Mouse (Mus musculus) kidney, postnatal 0 days (tissue): ENCODE measurements at regions not wholly inside any gene's neighbourhood (a gene's known extent, or its start where the extent isn't known, plus 50 kb on each side); places are given as distances from the start of the nearest gene placed in this dataset.

Source experiments
- ATAC-seq: fragments of 200-750 bp; cut with Nextera tagmentation; replicated peaks from 2 replicates; pipeline ENCODE4 v1.8.0; 2017; ENCODE audit warnings: low read depth, moderate number of reproducible peaks, moderate TSS enrichment, moderate library complexity; ENCODE audit not compliant: low FRiP score
- DNase-seq: peaks from one replicate; pipeline ENCODE4 v3.0.0-alpha.2; 2016; ENCODE audit warnings: low spot score
- H3K27ac ChIP-seq: fragments of 300-500 bp; sonication (generic); 2 replicates; pipeline ENCODE4 v1.5.1; 2014; ENCODE audit warnings: mild to moderate bottlenecking
- H3K27me3 ChIP-seq: fragments of 300-500 bp; sonication (generic); 2 replicates; pipeline ENCODE4 v1.6.1; 2014; ENCODE audit warnings: low read length, mixed read lengths; ENCODE audit not compliant: insufficient read depth
- H3K36me3 ChIP-seq: fragments of 300-500 bp; sonication (generic); 2 replicates; pipeline ENCODE4 v1.6.1; 2014; ENCODE audit warnings: low read length, mixed read lengths; ENCODE audit not compliant: insufficient read depth
- H3K4me1 ChIP-seq: fragments of 300-500 bp; sonication (generic); replicated peaks from 2 replicates; pipeline ENCODE4 v1.6.1; 2014; ENCODE audit warnings: antibody characterized with exemption, low read length, mixed read lengths; ENCODE audit not compliant: insufficient read depth
- H3K4me2 ChIP-seq: fragments of 300-500 bp; sonication (generic); 2 replicates; pipeline ENCODE4 v1.6.1; 2014; ENCODE audit warnings: mild to moderate bottlenecking, low read length, moderate library complexity, mixed read lengths
- H3K4me3 ChIP-seq: fragments of 300-500 bp; sonication (generic); replicated peaks from 2 replicates; pipeline ENCODE4 v1.5.1; 2014; ENCODE audit warnings: low read depth, low read length
- H3K9ac ChIP-seq: fragments of 300-500 bp; sonication (generic); 2 replicates; pipeline ENCODE4 v1.6.1; 2014; ENCODE audit warnings: low read depth, low read length
- H3K9me3 ChIP-seq: fragments of 300-500 bp; sonication (generic); replicated peaks from 2 replicates; pipeline ENCODE4 v1.6.1; 2016; ENCODE audit warnings: low read length, inconsistent platforms, mixed read lengths
- CTCF ChIP-seq: IDR thresholded peaks from 2 replicates; pipeline ENCODE4 v1.5.1; 2016; ENCODE audit warnings: antibody characterized with exemption, low read depth, mild to moderate bottlenecking, moderate library complexity
- WGBS: fragments of 180-500 bp; shearing (Covaris S2); extraction: QIAGEN DNeasy Blood & Tissue Kit; methylation state at CpG from one replicate; pipeline ENCODE4 v1.1.7; 2014; 5-methylcytosine and 5-hydroxymethylcytosine counted together

DNA sequence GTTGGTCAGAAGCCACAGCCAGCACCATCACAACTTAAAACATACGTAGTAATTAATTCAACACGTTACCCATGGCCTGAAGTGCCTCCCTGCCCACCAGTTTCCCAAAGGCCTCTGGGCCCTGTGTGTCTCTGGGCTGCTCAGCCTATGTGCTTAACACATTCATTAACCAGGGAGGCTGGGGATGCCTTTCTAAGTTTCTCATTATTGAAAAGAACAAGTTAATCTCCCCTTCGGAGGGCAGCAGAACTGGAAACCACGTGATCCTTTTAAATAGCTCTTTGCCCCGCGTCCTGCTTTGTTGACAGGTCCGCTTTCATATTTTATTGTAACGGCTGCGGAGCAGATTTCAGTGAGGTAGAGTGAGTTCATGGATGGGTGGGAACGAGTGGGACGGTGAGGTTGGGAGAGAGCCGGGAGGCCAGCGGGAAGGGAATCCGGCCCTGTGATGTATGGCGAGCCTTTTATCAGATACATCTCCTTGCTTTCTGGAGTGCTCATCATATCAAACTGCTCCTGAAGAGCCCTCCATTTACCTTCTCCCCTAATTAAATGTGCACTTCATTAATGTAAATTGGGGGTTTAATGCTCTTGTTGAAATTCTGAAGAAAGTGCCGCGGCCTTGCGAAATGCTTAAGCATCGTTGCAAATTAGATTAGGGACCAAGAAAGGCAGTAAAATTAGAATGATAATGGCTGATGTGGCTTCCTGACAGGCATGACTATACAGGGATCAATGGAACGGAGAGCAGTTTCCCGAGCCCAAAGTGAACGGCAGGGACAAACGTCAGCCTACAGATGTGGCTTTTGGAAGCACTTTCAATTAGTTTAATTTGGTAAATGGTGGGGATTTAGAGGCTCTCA lies 127.0 kb downstream of the Nkx6-1 start:
- Histone ChIP-seq H3K36me3 (no peaks in the 10 kb centered on the region), H3K27ac (no peak overlapping the region), H3K4me1 (peaks cover 3% of the 10 kb centered on the region; the same call in 1 of the 2 replicates), H3K9ac (no peak overlapping the region), H3K9me3 (no peaks in the 10 kb centered on the region), H3K4me2 (peak overlapping the region; percentile 43), H3K27me3 (peaks cover 16% of the 10 kb centered on the region), H3K4me3 (peak overlapping the region; percentile 18; the same call in 1 of the 2 replicates)
- WGBS = 5% methylated on average over 23 of the region's 23 CpGs
- DNase-seq (peak; percentile 38), ATAC-seq (no peak)
- no peak for TF ChIP-seq CTCF

DNA sequence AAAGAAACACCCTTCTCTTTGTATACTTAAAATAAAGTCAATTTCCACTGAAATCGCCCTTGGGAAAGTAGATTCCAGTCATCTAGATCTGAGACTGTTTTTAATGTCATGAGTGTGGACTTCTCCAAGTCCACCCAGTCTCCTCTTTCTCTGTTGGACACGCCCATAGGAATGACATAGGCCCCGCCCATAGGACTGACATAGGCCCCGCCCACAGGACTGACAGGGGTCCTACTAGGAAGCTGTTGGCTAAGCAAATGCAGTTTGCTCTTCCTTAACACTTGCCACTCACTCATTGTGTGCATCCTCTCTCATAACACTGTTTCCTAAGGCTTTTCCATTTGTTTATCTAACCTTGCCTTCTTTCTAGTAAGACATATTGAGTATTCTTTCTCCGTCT lies 129.3 kb downstream of the Nkx6-1 start:
- Histone ChIP-seq H3K36me3 (no peaks in the 10 kb centered on the region), H3K9me3 (no peaks in the 10 kb centered on the region), H3K4me1 (peaks cover 3% of the 10 kb centered on the region; the same call in 1 of the 2 replicates), H3K9ac (no peak overlapping the region), H3K27me3 (peaks cover 12% of the 10 kb centered on the region), H3K4me2 (no peak overlapping the region), H3K4me3 (no peak overlapping the region), H3K27ac (no peak overlapping the region)
- TF ChIP-seq CTCF = no peak
- 65% methylated on average over 5 of the region's 5 CpGs for WGBS
- DNase-seq (no peak), ATAC-seq (no peak)

DNA sequence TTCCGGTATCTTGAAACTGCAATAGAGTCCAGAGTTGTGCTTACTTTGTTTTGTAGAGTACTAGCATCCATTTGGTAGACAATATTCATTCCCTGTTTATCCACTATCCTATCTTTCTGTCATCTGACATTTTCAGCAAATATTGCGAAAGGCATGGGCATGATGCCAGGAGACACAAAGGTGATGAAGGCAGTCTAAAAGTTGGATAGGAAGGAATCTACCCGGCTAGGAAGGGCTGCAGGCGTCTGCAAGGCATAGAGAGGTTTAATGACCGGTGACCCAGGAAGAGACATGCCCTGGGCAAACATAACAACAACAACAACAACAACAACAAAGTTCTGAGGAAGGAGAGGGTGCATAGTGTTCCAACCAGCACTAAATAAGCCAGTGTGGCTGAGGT lies 139.4 kb downstream of the Nkx6-1 start:
- Histone ChIP-seq H3K9me3 (no peaks in the 10 kb centered on the region), H3K36me3 (no peaks in the 10 kb centered on the region), H3K4me1 (no peaks in the 10 kb centered on the region), H3K27me3 (no peaks in the 10 kb centered on the region), H3K4me3 (no peak overlapping the region), H3K4me2 (no peak overlapping the region), H3K9ac (no peak overlapping the region), H3K27ac (no peak overlapping the region)
- no peak for TF ChIP-seq CTCF
- ATAC-seq (no peak), DNase-seq (no peak)
- 55% methylated on average over 5 of the region's 5 CpGs for WGBS

DNA sequence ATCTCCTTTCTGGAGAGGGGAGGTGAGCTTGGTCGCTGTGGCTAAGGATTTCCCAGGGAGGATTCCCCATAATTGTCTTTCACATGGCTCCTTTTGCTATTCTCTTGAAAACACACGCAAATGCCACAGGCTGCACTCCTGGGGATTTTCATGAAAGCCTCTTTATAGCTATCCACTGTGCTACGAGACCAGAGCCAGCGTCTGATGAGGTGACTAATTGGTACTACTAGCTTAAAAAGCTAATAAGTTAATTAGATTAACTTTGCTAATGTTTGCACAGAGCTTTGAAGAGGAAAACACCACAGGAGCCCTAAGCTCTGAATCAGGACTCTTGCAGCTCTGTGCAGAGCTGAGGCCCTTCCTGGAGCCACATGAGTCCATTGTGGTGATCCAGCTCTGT lies 140.1 kb downstream of the Nkx6-1 start:
- Histone ChIP-seq H3K36me3 (no peaks in the 10 kb centered on the region), H3K27me3 (no peaks in the 10 kb centered on the region), H3K9me3 (no peaks in the 10 kb centered on the region), H3K4me3 (no peak overlapping the region), H3K4me2 (no peak overlapping the region), H3K27ac (no peak overlapping the region), H3K4me1 (no peaks in the 10 kb centered on the region), H3K9ac (no peak overlapping the region)
- 30% methylated on average over 4 of the region's 4 CpGs for WGBS
- no peak for DNase-seq
- no peak for ATAC-seq
- TF ChIP-seq CTCF = no peak

DNA sequence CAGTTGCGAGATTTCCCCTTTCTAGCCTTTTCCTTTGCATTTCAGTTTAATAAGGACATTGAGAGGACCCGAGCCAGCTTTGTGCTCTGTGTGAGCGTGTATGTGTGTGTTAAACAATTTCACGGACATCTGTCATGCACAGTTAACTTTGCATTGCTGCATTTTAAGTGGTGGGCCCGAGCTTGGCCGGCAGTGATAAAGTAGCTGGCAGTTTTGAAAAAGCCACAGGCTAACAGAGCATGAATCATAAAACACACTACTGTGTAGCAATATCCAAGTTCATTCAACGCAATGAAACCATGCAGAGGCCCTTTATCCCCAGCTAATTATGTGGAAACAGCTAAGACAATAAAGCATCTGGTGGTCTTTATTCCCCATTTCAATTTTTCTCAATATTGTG lies 140.9 kb downstream of the Nkx6-1 start:
- H3K9ac ChIP-seq = no peak overlapping the region
- TF ChIP-seq CTCF = no peak
- H3K36me3 ChIP-seq = no peaks in the 10 kb centered on the region
- 10% methylated on average over 7 of the region's 7 CpGs for WGBS
- no peaks in the 10 kb centered on the region for H3K4me1 ChIP-seq
- H3K27ac ChIP-seq = no peak overlapping the region
- H3K9me3 ChIP-seq = no peaks in the 10 kb centered on the region
- DNase-seq (no peak), ATAC-seq (peak; percentile 59; the same call in 1 of the 2 replicates)
- H3K4me3 ChIP-seq = no peak overlapping the region
- no peaks in the 10 kb centered on the region for H3K27me3 ChIP-seq
- H3K4me2 ChIP-seq = peak overlapping the region; percentile 38

GRCm38 (mm10) chr5:101523490-101523889 lies 141.3 kb downstream of the Nkx6-1 start:
- 12% methylated on average over 6 of the region's 7 CpGs for WGBS
- Histone ChIP-seq H3K27ac (peak overlapping the region; percentile 62; the same call in 1 of the 2 replicates), H3K4me2 (peak overlapping the region; percentile 38), H3K4me3 (no peak overlapping the region), H3K36me3 (no peaks in the 10 kb centered on the region), H3K9me3 (no peaks in the 10 kb centered on the region), H3K27me3 (no peaks in the 10 kb centered on the region), H3K9ac (no peak overlapping the region), H3K4me1 (no peaks in the 10 kb centered on the region)
- TF ChIP-seq CTCF = no peak
- peak; percentile 56; the same call in 1 of the 2 replicates for ATAC-seq
- DNase-seq = peak; percentile 57
